Mouse (Mus musculus) heart, postnatal 36 days (tissue): ENCODE measurements at regions not wholly inside any gene's neighbourhood (a gene's known extent, or its start where the extent isn't known, plus 50 kb on each side); places are given as distances from the start of the nearest gene placed in this dataset.

Experiments used
- DNase-seq, 2 experiments: peaks; one replicate each; pipeline ENCODE4 v3.0.0; 2021 to 2022
- intact Hi-C: fragments of 180-260 bp; cut with DNase I; formaldehyde crosslinking; loops from one replicate; pipeline ENCODE4 v1.15.1; 2025

DNA sequence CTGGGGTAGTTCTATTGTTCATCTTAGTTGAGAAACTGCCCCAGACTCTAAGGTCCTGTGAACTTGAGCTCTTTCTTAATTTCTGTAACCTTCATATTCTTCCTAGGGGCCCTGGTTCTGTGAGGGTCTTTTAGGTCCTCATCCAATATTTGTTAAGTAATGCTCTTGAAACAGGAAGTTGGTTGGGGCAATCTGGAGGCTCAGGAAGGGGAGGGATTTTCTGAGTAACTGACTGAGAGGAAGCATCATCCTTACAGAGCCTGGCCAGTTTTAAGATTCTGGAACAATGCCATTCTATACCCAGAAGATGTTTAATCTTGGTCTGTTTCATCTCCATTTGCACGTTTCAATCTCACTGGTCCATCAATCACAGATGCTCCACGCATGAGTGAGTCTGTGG lies 435.6 kb upstream of the Gm26657 start:
- intact Hi-C loops, result no loop called here

DNA sequence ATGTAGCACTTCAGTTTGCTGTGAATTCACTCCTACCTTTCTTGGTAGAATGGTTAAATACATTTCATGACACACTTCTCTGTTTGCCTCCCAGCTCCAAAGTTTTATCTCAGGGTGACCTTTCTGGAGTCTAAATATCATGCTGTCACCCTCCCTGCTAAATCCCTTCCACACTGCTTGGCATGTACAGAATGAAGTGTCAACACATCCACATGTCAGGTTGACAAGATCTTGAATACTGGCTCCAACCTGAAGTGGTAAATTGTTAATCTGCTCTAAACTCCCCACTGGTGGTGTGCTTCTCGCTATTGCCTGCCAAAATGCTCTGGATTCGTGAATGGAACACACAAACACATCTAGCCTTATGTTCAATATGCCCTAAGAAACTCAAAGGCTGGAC lies 451.9 kb upstream of the Gm26657 start:
- DNase-seq, result no peak
- intact Hi-C loops, result no loop called here

More for the DNA sequence above, 435.6 kb upstream of the Gm26657 start:
- DNase-seq, result no peak

DNA sequence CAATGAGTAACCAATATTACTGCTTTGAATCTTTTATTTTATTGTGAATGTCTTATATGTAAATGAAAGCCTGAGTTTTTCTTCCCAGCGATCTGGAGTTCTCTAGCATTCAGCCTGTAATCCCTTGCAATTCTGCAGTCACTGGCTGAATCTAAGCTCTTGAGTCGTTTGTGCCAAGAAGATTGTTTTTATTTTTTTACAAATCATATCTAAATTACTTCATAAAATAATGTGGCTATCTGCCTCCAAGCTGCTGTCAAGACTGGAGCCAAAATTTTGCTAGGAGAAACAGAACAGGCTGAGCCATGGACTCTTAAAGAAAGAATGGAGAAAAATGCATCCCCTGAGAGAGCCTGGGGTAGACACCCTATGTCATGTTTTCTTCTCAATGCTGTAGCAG lies 455.4 kb upstream of the Gm26657 start:
- no peak for DNase-seq
- intact Hi-C loops, result no loop called here

DNA sequence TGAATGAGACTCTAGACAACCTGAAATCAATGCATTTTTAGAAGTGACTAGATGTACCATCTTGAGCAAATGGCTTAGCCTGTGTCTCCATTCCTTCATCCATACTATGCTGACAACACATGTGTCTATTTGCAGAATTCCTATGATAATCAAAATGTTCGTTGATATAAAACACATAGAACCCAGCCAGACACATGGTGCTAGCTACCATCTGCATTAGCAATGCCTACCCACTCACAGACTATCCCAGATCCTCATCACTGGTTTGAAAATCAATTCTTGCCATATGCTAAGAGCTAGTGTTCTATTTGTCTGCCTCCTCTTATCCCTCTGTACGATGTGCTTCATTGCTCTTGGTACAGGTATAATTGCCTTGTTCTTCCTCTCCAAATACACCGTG lies 464.0 kb upstream of the Gm26657 start:
- intact Hi-C loops, result no loop called here
- no peak for DNase-seq

DNA sequence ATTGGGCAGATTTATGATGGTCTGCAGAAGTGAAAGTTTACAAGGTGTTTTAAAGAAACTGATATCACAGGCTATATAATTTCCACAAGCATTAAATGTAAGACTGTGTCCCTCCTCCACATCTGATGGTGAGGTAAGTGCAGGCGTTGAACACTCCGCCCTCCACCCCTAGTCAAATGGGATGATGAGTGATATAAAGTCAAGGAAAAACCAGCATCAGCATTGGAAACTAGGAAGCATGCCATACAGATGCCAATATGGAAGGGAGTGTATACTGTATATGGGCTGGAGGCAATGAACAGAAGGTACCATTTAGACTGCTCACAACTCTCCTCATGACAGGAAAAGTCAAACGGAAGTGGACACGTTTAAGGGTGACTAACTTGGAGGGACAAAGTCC lies 468.5 kb upstream of the Gm26657 start:
- no peak for DNase-seq
- intact Hi-C loops, result no loop called here

DNA sequence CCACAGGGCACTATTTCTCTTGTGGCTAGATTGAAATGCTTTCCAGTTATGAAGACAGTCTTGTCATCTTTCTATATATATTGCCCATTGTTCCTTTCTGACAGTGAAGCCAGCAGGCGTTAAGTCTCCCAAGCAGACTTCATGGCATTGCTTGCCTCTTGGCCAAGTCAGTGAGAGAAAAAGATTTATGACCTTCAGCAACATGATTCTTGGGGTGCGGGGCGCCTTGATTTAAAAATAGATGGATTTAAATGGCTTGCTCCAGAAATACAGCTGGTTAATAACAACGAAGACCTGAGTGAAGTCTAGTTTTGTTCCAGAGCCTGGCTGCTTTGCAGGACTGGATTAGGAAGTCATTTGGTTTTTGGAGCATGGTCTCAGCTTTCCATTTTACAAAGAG lies 475.2 kb upstream of the Gm26657 start:
- no peak for DNase-seq

DNA sequence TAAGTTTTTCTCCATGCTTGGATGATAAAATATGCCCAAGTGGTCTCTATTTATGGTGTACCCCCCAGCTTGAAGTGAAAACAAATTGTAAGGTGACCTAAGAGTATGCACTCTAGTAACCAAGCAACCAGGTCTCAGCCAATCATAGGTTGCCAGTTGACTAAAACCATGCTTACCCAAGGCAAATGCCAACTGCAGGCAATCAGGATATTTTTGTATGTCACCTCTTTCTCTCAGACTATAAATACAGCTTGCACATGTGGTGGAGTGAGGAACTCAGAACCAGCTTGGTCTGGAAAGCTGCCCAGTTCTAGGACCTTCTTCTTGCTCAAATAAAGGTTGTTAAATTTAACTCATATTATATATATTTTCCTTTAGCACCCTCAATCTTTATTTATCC lies 476.0 kb upstream of the Gm26657 start:
- intact Hi-C loops, result no loop called here
- DNase-seq, result no peak

More for the DNA sequence above, 475.2 kb upstream of the Gm26657 start:
- intact Hi-C loops, result no loop called here

DNA sequence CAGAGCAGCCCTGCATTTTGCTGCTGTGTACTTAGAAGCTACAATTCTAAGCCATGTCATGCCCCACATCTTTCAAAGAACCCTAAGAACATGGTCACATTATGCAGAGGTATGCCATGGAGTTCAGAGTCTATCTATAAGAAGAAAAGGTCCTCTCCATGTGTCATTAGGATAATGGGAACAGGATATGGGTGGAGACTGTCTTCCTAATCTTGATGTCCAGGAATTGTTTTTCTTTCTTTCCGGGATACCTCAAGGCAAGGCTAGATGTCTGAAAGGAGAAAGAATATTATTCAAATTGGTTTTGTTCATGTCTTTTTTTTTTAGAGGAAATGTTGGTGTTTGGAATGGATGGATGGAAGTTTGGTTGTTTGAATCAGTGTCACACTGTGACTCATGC lies 477.3 kb upstream of the Gm26657 start:
- intact Hi-C loops, result no loop called here
- DNase-seq, result no peak

DNA sequence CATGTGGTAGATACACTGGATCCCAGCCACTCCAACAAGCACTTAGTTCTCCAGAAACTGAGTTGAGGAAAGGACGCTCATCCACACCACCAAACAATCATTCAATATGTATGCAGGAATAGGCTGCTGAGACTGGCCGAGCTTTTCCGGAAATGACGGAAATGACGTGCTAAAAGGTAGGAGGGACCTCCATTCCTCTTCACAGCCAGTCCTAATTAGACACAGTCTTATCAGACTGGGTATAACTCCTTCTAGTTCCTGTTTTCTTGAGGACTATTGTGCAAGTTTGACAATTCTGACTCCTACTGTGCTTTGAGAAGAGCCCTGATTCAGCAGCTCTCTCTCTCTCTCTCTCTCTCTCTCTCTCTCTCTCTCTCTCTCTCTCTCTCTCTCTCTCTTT lies 477.9 kb upstream of the Gm26657 start:
- DNase-seq, result no peak
- intact Hi-C loops, result no loop called here

DNA sequence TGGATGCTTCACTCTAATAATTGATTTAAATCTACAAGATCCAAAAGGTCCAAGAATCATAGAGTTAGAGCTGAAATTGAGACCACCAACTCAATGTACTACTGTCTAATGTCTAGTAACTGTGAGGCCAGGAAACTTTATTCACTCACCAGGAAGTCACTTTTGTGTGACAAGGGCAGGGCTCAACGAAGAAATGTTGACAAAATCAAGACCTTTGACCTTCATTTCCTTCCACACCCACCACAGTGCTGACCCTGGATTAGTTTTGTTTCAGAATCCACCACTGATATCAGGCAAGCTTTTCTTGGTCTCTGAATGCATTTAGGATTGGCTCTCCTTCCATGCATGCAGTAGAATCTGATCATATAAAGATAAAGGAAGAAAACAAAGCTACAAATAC lies 487.5 kb upstream of the Gm26657 start:
- no peak for DNase-seq

DNA sequence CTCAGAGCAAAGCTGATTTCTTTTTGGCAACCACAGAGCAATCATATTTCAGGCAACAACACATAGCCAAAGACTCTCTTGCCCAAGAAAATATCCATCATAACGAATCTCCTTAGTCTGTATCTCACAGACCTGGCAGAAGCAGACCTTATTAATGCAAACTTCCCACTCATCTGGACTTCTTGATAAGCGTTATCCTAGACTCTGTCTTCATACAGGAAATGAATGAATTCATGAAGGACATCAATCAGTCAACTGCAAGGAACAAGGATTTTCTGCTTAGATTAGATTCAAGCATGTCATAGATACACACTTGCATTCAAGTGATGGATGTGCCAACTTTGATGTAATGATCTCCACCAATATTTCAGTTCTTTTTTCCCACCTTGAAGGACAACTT lies 488.1 kb upstream of the Gm26657 start:
- intact Hi-C loops, result no loop called here
- DNase-seq, result no peak

More for the DNA sequence above, 487.5 kb upstream of the Gm26657 start:
- intact Hi-C loops, result no loop called here

DNA sequence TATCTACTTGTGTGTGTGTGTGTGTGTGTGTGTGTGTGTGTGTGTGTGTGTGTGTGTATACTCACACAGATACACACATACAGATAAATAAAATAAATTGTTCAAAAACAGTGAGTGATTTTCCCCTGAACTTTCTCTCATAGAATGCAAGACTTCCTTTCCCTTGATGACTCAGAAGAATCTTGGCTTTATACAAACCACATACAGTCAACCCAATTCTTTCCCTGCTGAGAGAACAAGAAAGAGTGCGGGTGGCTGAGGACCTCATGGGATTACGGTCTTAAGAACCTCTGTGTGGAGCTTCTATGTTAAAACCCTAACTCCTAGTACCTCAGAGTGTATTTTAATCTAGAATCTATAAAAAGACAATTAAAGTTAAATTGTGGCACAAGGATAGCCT lies 489.3 kb upstream of the Gm26657 start:
- no peak for DNase-seq
- intact Hi-C loops, result no loop called here

DNA sequence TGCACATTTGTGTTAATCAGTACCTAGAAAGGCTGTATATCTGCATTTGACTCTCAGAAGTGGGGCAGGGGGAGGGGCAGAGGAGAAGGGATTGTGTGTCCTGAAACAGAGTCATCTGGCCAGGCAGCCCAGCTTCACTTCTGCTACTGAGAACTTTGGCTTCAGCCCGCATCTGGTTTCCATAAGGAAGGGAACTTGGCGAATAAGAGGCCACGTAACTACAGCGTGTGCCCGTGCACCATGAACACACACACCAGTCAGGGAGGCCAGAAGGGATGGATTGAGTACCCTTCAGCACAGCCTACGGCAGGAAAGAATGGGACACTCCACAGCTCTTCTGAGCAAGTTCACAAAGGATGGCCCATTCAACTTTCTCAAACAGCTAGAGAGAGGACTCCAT lies 496.0 kb upstream of the Gm26657 start:
- no peak for DNase-seq
- intact Hi-C loops, result no loop called here

DNA sequence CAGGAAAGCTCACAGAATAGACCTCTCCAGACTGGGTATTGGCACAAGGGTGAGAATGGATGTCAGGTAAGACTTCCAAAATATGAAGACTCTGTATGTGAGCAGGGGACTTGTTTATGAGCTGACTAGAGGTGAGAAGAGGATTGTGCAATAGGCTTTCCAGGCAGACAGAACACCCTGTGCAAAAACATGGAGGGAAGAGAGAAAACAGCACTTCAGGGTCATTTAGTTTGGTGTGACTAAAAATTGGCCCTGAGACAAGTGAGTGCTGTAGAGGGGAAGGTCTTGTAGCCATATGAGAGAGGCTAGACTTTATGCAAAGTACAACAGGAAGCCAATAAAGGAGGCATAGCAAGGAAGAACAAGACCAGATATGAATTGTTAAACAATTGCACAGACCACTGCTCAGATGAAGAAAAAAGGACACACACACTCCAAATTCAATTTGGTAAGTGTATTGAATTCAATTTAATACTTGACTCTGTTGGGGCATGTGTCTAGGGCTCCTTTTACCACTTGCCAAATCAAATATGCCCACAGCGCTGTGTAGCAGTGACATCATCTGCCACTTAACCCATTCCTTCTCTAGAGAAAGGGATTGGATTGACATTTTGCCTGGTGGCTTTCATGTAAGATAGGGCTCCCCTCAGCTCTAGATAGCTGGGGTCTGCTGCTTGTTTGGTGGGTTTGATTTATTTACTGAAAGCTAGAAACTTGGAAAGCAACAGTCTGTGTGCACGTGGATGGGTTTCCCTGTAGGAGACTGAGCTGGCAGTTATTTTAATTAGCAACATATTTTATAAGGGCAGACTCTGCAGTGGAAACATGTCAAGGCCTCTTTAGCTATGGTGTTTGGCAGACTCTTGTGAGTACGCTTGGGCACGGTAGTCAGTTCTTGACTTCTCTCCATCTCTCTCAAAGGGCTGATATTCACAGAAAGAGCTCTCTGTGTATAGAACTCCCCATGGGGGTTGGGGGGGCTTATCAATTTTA lies 501.1 kb upstream of the Gm26657 start:
- intact Hi-C loops, result no loop called here
- no peak for DNase-seq

DNA sequence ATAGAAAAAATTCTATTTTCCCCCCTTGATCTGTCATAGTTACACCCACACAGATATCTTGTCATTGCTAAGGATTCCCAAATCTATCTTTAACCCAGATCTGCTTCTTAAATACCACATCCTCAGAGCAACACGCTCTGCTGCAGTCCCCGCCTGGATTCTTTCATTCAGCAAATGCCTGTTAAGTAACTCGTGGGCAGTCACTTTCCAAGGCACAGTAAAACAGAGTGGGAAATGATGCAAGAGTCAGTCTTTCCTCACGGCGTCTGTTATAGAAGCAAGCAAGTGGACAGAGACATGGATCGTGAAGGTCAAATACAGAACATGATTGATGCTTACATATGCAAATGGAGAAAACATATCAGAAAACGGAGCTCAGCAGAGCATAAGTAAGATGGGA lies 508.5 kb upstream of the Gm26657 start:
- intact Hi-C loops, result no loop called here
- DNase-seq, result no peak

DNA sequence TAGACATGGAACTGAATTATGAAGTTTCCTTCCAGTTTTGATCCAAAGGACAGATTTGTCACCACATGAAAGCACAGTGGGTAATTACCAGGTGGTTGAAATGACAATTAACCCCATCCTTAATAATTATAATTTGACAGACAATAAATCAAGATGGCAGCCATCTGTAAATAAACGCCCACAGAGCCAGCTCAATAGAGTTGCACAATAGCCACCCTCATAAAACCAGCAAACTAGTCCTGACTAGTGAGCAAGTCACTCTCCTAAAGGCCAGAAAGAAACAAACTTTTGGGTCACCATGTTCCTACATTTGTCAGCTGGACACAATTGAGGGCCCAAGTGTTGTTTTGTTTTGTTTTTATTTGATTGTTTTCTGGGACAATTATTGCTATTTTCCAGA lies 509.4 kb upstream of the Gm26657 start:
- intact Hi-C loops, result no loop called here

DNA sequence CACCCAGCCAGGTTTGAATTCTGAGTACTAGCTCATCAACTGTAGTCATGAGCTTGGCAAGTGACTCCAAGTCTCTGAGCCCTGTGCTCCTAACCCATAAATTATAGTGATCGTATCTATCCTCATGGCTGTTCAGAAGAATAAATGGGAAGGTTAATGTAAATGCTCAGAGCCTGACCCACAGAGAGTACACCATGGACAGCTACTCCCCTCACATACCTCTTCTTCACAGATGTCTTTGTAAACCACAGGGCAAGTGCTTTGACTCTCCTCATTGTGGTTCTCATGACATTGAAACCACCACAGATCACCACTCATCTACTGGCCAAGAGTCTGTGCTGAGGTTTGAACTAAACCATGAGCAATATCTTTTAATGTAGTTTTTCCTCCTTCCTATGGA lies 513.4 kb upstream of the Gm26657 start:
- DNase-seq, result no peak
- intact Hi-C loops, result loop anchor here (10.0 kb wide), 2 partner anchors 268 to 402 kb away; no protein-coding TSS in a partner anchor

More for the DNA sequence above, 509.4 kb upstream of the Gm26657 start:
- no peak for DNase-seq

DNA sequence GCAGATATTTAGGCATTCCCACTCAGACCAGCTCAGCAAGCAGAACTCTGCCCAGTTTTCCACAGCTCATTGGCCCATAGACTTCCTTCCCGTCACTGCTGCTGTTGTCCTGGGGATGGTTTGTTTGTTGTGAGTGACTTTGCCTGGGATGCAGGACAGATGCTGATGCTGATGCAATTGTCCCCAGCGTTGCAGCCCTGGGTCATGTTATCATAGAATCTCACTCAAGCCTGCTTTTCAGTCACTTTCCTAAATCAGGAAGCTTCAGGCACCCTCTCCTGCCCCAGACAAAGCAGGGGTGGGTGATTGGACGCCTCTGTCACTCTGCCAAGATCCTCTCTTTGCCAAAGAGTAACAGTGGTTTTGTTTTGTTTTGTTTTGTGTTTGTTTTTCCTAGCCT lies 515.3 kb upstream of the Gm26657 start:
- peak in 1 of 2 experiments; percentile 28 for DNase-seq
- intact Hi-C loops, result loop anchor here (2.0 to 10.0 kb wide), 6 partner anchors 138 to 710 kb away; partner anchors contain the start of gene Klf4

DNA sequence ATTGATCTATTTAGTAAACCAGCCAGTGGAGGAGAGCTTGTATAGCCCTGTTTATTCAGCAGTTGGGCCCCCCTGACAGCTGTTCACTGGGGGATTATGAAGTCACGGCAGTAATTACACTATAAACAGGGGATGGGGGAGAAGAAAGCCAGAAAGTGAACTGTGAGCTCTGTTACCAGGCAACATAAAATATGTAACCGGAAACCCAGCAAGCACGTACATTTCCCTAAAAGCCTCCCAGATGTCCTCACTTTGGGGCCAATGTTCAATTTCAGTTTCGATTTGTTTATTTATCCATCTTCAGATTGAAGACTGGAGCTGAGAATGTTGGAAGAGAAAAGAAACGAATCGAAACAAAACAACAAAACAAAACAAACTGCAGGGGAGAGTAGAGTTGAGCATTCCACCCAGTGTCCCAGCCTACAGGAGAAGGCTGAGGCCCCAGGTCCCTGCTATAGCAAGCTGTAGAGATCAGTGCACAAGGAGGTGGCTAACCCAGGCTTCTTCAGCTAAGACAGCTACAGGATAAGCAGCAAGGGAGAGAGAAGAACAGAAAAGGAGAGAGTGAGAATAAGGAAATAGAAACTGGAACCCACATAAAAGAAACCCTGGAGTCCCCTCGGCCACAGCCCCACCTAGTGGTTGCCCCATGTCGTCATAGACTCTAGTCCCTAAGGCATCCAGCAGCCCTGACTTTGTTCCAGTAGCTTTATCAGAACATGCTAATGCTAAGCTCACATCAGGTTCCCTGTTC lies 517.7 kb upstream of the Gm26657 start:
- peak; percentile 74 to 78 for DNase-seq
- intact Hi-C loops, result loop anchor here (5.0 to 10.0 kb wide), 5 partner anchors 140 to 690 kb away; partner anchors contain the start of gene Klf4

DNA sequence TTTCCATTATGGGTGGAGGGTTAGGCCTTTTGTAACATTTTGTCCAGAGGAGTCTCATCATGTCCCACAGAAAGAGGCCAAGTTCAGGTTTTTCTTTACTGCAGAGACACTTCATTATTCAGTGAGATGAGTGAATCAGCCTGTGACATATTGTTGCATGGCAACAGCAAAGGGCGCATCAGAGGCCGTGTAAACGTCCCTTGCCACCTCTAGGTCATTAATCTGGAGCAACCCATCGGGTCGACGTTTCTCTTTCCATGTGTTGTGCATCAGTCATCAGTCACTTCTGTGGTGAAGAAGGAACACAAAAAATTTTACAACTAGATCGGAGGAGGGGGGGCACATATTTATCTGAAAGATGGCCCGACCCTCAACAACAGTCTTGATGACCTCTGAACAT lies 519.3 kb upstream of the Gm26657 start:
- intact Hi-C loops, result loop anchor here (5.0 to 10.0 kb wide), 5 partner anchors 142 to 688 kb away; partner anchors contain the start of gene Klf4

DNA sequence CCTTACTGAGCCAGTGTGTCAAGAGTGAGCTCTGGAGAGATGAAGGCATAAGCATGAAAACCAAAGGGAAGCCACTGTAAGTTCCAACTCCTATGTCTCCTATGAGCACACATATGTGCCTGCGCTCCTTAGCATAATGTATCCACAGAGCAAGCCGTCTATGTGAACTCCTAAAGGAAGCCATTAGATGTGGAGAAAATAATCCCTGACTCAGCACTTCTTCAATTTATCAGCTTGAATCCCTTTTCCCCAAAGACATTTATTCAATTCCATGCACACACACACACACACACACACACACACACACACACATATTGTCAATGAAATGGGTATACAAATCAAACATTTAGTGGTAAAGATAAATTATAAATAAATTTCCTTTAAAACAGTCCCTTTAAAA lies 530.4 kb upstream of the Gm26657 start:
- intact Hi-C loops, result no loop called here
- DNase-seq, result no peak

More for the DNA sequence above, 519.3 kb upstream of the Gm26657 start:
- DNase-seq, result no peak
